Mouse (Mus musculus): ENCODE data around the gene A530016L24Rik.
A peak's percentile ranks its signal among the peaks of the same experiment; 100 is the strongest.

The A530016L24Rik gene

DNA sequence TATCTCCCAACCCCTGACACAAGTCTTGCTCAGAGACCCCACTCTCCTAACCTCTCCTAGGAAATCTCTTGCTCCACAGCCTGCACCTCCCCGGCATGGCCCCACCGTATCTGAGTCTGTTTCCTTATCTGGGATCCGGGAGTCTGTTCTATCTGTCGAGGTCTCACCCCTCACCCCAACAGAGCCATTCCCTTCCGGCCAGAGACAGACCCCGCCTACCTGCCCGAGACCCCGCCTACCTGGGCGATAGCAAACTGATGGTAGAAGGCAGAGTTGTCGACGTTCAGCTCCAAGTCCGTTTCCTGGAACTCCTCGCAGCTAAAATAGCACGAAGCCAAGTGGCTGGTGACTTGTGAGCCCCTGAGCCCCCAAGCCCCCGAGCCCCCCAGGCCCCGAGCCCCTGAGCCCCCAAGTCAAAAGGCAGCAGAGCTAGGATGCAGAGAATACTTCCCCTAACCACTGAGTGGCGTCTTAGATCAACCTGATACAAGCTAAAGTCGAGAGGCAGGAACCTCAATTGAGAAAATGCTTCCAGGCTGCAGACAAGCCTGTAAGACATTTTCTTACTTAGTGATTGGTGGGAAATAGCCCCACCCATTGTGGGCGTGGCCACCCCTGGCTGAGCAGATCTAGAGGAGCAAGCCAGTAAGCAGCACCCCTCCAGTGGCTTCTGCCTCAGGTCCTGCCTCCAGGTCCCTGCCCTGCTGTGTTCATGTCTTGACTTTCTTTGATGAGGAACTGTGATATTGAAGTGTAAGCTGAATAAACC is 13.9 kb downstream of the A530016L24Rik start:
- DNase-seq (ENCODE audit: low read depth, low spot score), result no peak

GRCm38 (mm10) chr12:112506267-112506666 is 17.0 kb downstream of the A530016L24Rik start:
- DNase-seq (ENCODE audit: low read depth, low spot score), result no peak

DNA sequence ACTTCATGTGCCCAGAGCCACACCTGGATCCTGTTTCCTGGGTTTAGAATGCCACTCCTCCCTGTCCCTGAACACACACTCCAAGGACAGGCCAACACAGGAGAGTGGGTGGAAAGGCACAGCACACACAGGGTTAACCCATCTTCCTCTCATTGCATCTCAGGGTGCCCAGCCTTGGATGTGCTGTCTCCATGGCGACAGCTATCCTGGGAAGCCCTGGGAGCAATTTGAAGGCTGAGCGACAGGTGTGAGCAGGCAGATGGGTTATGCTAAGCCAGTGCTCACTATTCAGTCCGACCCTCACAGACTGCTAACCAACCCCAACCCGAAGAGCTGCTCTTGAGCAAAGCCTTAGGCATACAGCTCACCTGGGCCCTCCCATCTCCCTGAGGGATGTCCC is 18.0 kb downstream of the A530016L24Rik start:
- DNase-seq (ENCODE audit: low read depth, low spot score), result no peak

DNA sequence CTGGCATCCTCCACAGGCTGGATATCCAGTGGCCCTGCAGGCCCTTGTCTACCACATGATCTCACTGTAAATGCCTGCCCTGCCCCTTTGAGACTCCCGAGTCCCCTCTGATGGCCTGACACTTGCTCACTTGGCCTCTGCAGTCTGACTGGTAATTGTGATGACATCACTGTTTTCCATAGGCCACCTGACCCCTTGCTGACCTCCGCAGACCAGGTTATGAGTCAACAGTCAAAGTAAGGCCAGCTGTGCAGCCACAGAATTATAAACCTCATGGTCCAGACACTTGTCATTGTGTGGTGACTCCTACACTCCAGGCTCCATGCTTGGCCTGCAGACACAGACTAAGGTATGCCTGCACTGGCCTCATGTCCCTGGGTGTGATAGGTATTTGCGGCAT is 18.7 kb downstream of the A530016L24Rik start:
- DNase-seq (ENCODE audit: low read depth, low spot score), result no peak

GRCm38 (mm10) chr12:112510365-112510732 is 21.1 kb downstream of the A530016L24Rik start:
- no peak for DNase-seq (ENCODE audit: low read depth, low spot score)

- DNase-seq (ENCODE audit: low read depth, low spot score), result no peak
Measured at GRCm38 (mm10) chr12:112510733-112511372, 21.6 kb downstream of the A530016L24Rik start.

GRCm38 (mm10) chr12:112514897-112515296 is 25.6 kb downstream of the A530016L24Rik start:
- DNase-seq (ENCODE audit: low read depth, low spot score), result no peak

DNA sequence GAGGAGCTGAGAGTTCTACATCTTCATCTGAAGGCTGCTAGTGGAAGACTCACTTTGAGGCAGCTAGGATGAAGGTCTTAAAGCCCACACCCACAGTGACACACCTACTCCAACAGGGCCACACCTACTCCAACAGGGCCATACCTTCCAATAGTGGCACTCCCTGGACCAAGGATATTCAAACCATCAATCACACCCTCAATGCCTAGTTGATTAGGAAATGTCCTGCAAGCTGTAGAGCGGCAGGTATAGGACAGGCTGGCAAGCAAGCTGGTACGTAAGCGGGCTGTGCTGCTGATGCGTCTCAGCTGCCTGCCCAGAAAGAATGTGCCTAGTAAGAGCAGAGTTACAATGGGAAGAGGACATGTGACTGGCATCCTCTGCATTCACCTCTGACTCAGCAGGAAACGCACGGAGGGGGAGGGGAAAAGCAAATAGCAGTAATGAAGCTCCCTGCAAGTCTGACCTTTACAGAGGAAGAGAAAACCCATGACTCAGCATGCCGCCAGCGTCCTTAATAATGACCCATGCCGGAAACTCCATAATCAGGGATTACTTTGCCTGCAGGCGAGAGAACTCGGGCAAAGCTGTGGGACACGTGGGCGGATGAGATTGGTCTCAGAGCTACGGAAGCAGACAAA is 27.6 kb downstream of the A530016L24Rik start, which contains the start of gene Tmem179:
Tmem179 (minus strand) TSS at position 51 of the 641 bp plus-strand sequence.
- DNase-seq (ENCODE audit: low read depth, low spot score), result peak; percentile 5

DNA sequence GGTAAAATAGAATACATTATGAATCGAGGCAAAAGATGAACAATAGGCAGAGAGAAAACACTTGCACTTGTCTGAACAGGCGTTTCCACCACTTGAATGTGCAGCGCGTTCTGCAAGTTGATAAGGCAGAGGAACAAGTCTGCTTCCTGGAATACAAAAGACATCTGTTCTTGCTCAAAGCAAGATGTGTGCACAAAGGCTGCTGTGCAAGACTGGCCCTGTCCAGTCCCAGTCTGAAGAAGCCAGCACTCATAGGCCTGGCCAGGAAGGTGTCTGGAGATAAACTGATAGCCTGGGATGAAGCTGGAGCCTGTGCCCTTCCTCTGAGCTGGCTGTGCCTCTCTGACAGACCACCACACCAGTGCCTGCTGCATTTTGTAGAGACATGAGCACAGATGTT is 28.9 kb downstream of the A530016L24Rik start:
- DNase-seq (ENCODE audit: low read depth, low spot score), result no peak

DNA sequence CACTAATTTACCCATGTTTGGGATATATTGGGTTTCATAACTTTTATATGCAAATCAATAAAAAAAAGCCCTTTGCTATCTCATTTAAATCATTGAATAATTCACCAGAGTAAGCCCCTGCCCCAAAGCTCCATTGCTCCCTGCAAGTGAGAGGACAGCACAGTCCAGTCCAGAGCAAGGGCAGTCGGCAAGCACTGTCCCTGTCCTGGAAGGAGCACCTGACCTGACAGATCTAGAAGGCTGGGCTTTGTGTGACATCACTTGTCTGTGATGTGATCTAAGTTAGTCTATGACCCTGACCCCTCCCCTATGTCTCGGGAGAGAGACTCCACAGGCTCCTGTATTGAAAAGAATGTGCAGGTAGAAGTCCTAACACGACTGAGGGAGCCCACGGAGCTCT is 44.5 kb downstream of the A530016L24Rik start:
- DNase-seq (ENCODE audit: low read depth, low spot score), result no peak

DNA sequence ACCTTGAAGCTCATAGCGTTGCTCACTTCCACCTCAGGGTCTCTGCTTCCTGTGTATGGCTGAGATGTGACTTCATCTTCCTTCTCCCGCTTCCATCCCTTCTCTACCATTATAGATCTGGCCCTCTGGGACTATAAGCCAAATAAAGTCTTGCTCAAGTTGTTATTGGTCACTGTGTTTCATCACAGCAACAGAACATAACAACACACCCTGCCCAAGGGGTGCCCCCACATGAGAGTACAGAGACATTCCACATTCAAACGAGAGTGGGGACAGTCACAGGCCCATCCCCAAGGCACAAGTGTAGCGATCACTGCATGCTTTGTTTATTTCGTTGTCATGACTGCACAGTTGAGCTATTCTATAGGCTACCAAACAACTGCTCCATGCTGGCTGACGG is 48.0 kb downstream of the A530016L24Rik start:
- DNase-seq (ENCODE audit: low read depth, low spot score), result no peak

- no peak for DNase-seq (ENCODE audit: low read depth, low spot score)
Measured at GRCm38 (mm10) chr12:112538356-112538755, 49.1 kb downstream of the A530016L24Rik start.

GRCm38 (mm10) chr12:112539466-112539965 is 50.3 kb downstream of the A530016L24Rik start:
- no peak for DNase-seq (ENCODE audit: low read depth, low spot score)

GRCm38 (mm10) chr12:112540321-112540720 is 51.1 kb downstream of the A530016L24Rik start:
- no peak for DNase-seq (ENCODE audit: low read depth, low spot score)

GRCm38 (mm10) chr12:112541483-112542091 is 52.3 kb downstream of the A530016L24Rik start:
- no peak for DNase-seq (ENCODE audit: low read depth, low spot score)

- DNase-seq (ENCODE audit: low read depth, low spot score), result no peak
Measured at GRCm38 (mm10) chr12:112542257-112542919, 53.1 kb downstream of the A530016L24Rik start.

GRCm38 (mm10) chr12:112542920-112543300 is 53.7 kb downstream of the A530016L24Rik start:
- DNase-seq (ENCODE audit: low read depth, low spot score), result peak; percentile 71

GRCm38 (mm10) chr12:112543941-112544340 is 54.7 kb downstream of the A530016L24Rik start:
- DNase-seq (ENCODE audit: low read depth, low spot score), result no peak

- DNase-seq (ENCODE audit: low read depth, low spot score), result peak; percentile 10
Measured at GRCm38 (mm10) chr12:112544946-112545701, 55.9 kb downstream of the A530016L24Rik start.

DNA sequence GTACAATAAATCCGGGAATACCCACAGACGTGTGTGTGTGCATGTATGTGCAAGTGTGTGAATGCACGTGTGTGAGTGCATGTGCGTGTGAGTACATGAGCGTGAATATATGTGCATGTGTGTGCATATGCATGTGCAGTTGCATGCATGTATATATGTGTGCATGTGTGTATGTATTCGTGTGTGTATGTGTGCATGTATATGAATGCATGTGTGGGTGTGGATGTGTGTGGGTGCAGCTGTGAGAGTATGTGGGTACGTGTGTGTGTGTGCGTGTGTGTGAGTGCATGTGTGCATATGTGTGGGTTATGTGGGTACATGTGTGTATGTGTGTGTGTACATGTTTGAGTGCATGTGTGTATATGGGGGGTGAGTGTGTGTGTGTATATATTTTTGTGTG is 56.9 kb downstream of the A530016L24Rik start:
- no peak for DNase-seq (ENCODE audit: low read depth, low spot score)

DNA sequence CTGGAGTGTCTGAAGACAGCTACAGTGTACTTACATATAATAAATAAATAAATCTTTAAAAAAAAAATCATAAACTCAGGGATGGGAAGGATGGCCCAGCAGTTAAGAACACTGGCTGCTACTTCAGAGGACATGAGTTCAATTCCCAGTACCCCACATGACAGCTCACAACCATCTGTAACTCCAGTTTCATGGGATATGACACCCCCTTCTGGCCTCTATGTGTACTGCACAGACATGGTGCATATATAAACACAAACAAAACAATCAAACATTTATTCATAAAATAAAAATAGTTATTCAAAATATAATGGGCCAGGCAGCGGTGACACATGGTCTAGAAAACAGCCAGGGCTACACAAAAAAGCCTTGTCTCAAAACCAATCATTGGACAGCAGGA is 60.0 kb downstream of the A530016L24Rik start:
- DNase-seq (ENCODE audit: low read depth, low spot score), result no peak
